Mouse (Mus musculus) stomach, embryonic 16.5 days (tissue): Measurements from ENCODE around the gene Ptma. TPM values are rescaled to one million over a fixed set of nuclear protein-coding genes. Genes with fewer than 3 reads are reported as not detected.
"Not testable (repeated sequence)": the region's sequence is repeated elsewhere in the genome, so short reads cannot be mapped to it uniquely, and the experiment has no call there.

Experiments
- ATAC-seq: fragments of 200-750 bp; cut with Nextera tagmentation; 2 replicates; pipeline ENCODE4 v1.8.0; 2017; ENCODE audit warnings: moderate number of reproducible peaks, moderate TSS enrichment; ENCODE audit not compliant: insufficient read depth, low FRiP score
- H3K27ac ChIP-seq: fragments of 300-500 bp; sonication (generic); 2 replicates; pipeline ENCODE4 v1.5.1; 2014; ENCODE audit warnings: low read length
- H3K27me3 ChIP-seq: fragments of 300-500 bp; sonication (generic); 2 replicates; pipeline ENCODE4 v1.6.1; 2014; ENCODE audit warnings: low read length, control low read depth, mixed read lengths; ENCODE audit not compliant: control insufficient read depth, insufficient read depth
- H3K36me3 ChIP-seq: fragments of 300-500 bp; sonication (generic); 2 replicates; pipeline ENCODE4 v1.6.1; 2014; ENCODE audit warnings: low read length; ENCODE audit not compliant: control insufficient read depth, insufficient read depth
- H3K4me1 ChIP-seq: fragments of 300-500 bp; sonication (generic); 2 replicates; pipeline ENCODE4 v1.6.1; 2014; ENCODE audit warnings: low read length, control low read depth, mixed read lengths; ENCODE audit not compliant: control insufficient read depth, insufficient read depth
- H3K4me2 ChIP-seq: fragments of 300-500 bp; sonication (generic); 2 replicates; pipeline ENCODE4 v1.6.1; 2014; ENCODE audit warnings: low read depth, low read length, mixed read lengths
- H3K4me3 ChIP-seq: fragments of 300-500 bp; sonication (generic); replicated peaks from 2 replicates; pipeline ENCODE4 v1.5.1; 2014; ENCODE audit warnings: mild to moderate bottlenecking, low read length
- H3K9ac ChIP-seq: fragments of 300-500 bp; sonication (generic); 2 replicates; pipeline ENCODE4 v1.6.1; 2014; ENCODE audit warnings: low read length
- H3K9me3 ChIP-seq: fragments of 300-500 bp; sonication (generic); replicated peaks from 2 replicates; pipeline ENCODE4 v1.6.1; 2016; ENCODE audit warnings: low read length, control low read depth; ENCODE audit not compliant: control insufficient read depth
- WGBS: fragments of 180-500 bp; shearing (Covaris S2); extraction: QIAGEN DNeasy Blood & Tissue Kit; methylation state at CpG from one replicate; pipeline ENCODE4 v1.1.7; 2014; 5-methylcytosine and 5-hydroxymethylcytosine counted together
- polyA plus RNA-seq: library from polyadenylated mRNA; unstranded; fragments of >200 nt; fragmentation: Nextera tagmentation; extraction: Ambion mirVana; gene quantifications from 2 replicates; pipeline ENCODE4 v1.2.1, GENCODE M21; 2015

Gene Ptma
- polyA plus RNA-seq, 1 experiment from 2014 or later = 2,170 TPM

DNA sequence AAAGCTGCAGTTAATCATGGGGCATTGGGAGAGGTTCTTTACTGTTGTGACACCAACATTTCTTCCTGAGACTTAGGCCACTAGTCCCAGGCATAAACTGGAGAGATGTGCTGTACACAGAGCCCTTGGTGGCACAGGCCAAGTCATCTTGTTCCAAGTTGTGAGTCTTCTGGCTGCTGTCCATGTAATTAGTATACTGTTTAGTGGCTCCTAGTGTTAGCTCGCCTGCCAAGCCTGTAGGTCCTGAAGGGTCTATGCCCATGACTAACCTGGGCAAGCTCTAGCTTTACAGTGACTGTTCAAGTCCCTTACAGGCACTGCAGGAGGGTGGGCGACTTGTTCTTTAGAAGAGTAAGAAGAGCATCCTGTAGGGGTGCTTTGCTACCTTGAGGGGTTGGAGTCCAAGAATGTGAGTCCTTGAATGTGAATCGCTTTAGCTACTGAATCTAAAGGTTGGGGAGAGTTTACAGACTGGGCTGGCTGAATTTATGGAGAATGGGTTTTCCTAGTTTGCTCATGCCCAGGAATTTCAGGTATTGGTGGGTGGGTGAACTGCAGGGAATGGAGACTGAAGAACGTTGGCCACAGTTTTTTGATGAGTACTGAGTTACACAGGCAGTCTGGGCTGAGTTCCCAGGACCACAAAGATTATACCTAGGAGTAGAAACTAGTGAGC is 4.5 kb downstream of the Ptma start:
- H3K4me3 ChIP-seq = no peak overlapping the region
- 23% methylated on average over 4 of the region's 4 CpGs for WGBS
- H3K9me3 ChIP-seq = no peaks in the 10 kb centered on the region
- H3K4me1 ChIP-seq = peaks cover 18% of the 10 kb centered on the region
- 0 out of 2 replicates have a peak overlapping the region, but pooled peaks have one; percentile 17 for H3K9ac ChIP-seq
- no peaks in the 10 kb centered on the region for H3K36me3 ChIP-seq
- ATAC-seq = no peak
- no peaks in the 10 kb centered on the region for H3K27me3 ChIP-seq
- no peak overlapping the region for H3K4me2 ChIP-seq
- peak overlapping the region; percentile 76 for H3K27ac ChIP-seq

DNA sequence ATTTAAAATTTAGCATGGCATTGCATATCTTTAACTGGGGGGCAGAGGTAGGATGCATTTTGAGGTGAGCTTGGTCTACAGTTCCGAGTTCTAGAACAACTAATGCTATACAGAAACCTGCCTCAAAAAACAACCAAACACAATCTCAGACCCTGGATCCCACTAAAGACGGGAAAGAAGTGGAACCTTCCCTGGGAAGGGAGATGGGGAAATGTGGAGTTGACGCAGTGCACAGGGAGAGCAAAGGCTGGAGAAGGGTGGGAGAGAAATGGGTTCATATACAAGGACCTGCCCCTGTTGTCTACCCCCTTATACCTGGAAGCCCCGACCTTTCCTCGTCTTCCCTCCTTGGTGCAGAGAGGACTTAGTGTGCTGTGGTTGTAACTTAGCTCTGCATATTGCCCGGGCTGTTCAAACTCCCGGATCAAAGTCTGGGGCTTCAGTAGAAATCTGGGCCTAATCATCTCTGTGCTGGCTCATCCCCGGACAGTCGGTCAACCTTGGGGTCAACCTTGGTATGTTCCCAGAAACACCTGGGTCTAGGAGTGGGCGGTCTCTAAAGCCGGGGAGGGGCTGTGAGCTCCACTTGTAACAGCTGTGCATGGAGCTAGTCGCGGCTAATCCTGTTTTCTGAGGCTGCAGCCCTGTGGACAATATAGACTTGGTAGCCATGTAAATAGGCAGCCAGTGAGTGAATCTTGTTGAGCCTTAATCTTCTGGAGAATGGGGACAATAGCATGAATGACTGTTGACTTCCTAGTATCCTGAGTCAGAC is 5.2 kb downstream of the Ptma start:
- no peaks in the 10 kb centered on the region for H3K27me3 ChIP-seq
- peaks cover 18% of the 10 kb centered on the region for H3K4me1 ChIP-seq
- WGBS = 9% methylated on average over 13 of the region's 13 CpGs
- no peak overlapping the region for H3K4me3 ChIP-seq
- ATAC-seq = peak; percentile 14; the same call in 1 of the 2 replicates
- no peaks in the 10 kb centered on the region for H3K9me3 ChIP-seq
- H3K27ac ChIP-seq = peak overlapping the region; percentile 76
- no peaks in the 10 kb centered on the region for H3K36me3 ChIP-seq
- 0 out of 2 replicates have a peak overlapping the region, but pooled peaks have one; percentile 22 for H3K4me2 ChIP-seq
- H3K9ac ChIP-seq = peak overlapping the region; percentile 17; the same call in 1 of the 2 replicates

- H3K9me3 ChIP-seq = no peaks in the 10 kb centered on the region
- peaks cover 18% of the 10 kb centered on the region for H3K4me1 ChIP-seq
- H3K4me2 ChIP-seq = 0 out of 2 replicates have a peak overlapping the region, but pooled peaks have one; percentile 22
- no peaks in the 10 kb centered on the region for H3K36me3 ChIP-seq
- H3K4me3 ChIP-seq = no peak overlapping the region
- H3K27ac ChIP-seq = peak overlapping the region; percentile 76
- H3K27me3 ChIP-seq = no peaks in the 10 kb centered on the region
- no peak overlapping the region; the same call in 1 of the 2 replicates for H3K9ac ChIP-seq
- ATAC-seq = peak; percentile 34; the same call in 1 of the 2 replicates
- WGBS = 25% methylated on average over 11 of the region's 11 CpGs
Measured at GRCm38 (mm10) chr1:86532362-86533051, 6.0 kb downstream of the Ptma start.

DNA sequence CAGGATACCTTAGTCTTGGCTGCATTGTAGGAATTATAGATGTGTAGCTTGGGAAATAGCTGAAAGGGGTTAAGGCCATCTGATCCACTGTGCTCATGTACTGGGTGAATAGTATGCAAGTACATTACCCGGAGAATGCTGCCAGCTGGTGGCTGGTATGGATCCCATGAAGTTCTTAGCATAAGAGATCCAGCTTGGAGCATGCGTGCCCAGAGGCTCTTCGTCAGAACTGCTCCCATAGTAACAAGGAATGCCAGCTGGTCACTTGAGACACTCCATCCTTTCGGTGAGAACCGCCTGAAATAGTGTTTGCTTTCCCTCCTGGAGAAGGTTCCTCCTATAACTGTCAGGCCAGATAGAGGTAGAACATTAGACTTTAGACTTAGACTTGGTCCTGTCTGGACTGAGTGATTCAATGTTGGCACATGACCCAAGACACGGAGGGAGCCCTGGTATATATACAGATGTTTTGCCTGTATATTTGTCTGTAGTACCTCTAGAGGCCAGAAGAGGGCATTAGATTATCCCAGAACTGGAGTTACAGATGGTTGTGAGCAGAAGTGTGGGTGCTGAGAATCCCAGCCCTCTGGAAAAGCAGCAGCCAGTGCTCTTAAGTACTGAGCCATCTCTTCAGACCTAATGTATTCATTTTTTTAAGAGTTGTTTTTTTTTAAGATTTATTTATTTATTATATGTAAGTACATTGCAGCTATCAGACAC is 7.0 kb downstream of the Ptma start:
- no peak overlapping the region for H3K4me3 ChIP-seq
- H3K9ac ChIP-seq = no peak overlapping the region
- no peaks in the 10 kb centered on the region for H3K36me3 ChIP-seq
- 88% methylated on average over 6 of the region's 6 CpGs for WGBS
- no peak for ATAC-seq
- H3K4me2 ChIP-seq = no peak overlapping the region
- H3K27me3 ChIP-seq = no peaks in the 10 kb centered on the region
- H3K27ac ChIP-seq = no peak overlapping the region
- H3K4me1 ChIP-seq = peaks cover 18% of the 10 kb centered on the region
- H3K9me3 ChIP-seq = no peaks in the 10 kb centered on the region

GRCm38 (mm10) chr1:86538383-86538782 is 11.9 kb downstream of the Ptma start:
- Histone ChIP-seq H3K9me3 (no peaks in the 10 kb centered on the region), H3K27me3 (no peaks in the 10 kb centered on the region), H3K4me2 (no peak overlapping the region), H3K9ac (no peak overlapping the region), H3K36me3 (0 out of 2 replicates have a peak, but pooled peaks cover 3% of the 10 kb centered on the region), H3K27ac (no peak overlapping the region), H3K4me3 (no peak overlapping the region), H3K4me1 (no peaks in the 10 kb centered on the region)
- 60% methylated on average over 3 of the region's 3 CpGs for WGBS
- no peak for ATAC-seq

DNA sequence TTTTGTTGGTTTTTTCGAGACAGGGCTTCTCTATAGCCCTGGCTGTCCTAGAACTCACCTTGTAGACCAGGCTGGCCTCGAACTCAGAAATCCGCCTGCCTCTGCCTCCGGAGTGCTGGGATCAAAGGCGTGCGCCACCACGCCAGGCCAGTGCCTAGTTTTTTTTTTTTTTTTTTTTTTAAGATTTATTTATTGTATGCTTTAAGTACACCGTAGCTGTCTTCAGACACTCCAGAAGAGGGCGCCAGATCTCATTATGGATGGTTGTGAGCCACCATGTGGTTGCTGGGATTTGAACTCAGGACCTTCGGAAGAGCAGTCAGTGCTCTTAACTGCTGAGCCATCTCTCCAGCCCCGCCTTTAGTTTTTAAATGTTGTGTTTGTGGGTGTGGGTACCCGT is 13.1 kb downstream of the Ptma start:
- not testable (repeated sequence) for H3K36me3 ChIP-seq, ATAC-seq, H3K4me2 ChIP-seq, H3K27me3 ChIP-seq, H3K27ac ChIP-seq, H3K9ac ChIP-seq, H3K9me3 ChIP-seq, H3K4me3 ChIP-seq, H3K4me1 ChIP-seq
- 86% methylated on average over 12 of the region's 12 CpGs for WGBS

DNA sequence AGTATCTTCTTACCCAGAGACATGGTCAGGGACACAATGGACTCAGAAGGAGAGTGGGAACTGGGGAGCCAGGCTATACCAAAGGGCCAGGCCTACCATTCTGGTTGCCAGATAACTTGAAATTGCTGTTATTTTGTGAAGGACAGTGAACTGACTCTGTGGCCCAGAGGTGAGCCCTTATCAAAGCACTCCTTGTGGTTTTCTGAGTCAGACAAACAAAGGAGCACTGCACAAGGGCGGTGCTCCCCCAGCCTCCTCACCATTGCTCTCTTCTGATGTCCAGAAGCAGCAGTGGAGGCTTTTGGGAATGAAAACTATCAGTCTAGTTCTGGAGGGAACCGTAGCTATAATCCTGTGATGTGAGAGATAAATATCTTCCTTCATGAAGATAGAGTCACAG is 16.1 kb downstream of the Ptma start:
- Histone ChIP-seq H3K27ac (no peak overlapping the region), H3K9me3 (no peaks in the 10 kb centered on the region), H3K9ac (no peak overlapping the region), H3K4me1 (no peaks in the 10 kb centered on the region), H3K4me2 (no peak overlapping the region), H3K27me3 (no peaks in the 10 kb centered on the region), H3K4me3 (no peak overlapping the region), H3K36me3 (0 out of 2 replicates have a peak, but pooled peaks cover 10% of the 10 kb centered on the region)
- ATAC-seq = no peak
- 85% methylated on average over 2 of the region's 2 CpGs for WGBS

GRCm38 (mm10) chr1:86546797-86547196 is 20.3 kb downstream of the Ptma start:
- H3K36me3 ChIP-seq = 0 out of 2 replicates have a peak, but pooled peaks cover 10% of the 10 kb centered on the region
- H3K4me3 ChIP-seq = no peak overlapping the region
- WGBS = 73% methylated on average over 3 of the region's 3 CpGs
- H3K9ac ChIP-seq = no peak overlapping the region
- no peak for ATAC-seq
- H3K27ac ChIP-seq = no peak overlapping the region
- no peaks in the 10 kb centered on the region for H3K4me1 ChIP-seq
- H3K9me3 ChIP-seq = no peaks in the 10 kb centered on the region
- H3K4me2 ChIP-seq = no peak overlapping the region
- no peaks in the 10 kb centered on the region for H3K27me3 ChIP-seq
